Mouse (Mus musculus) left cerebral cortex, adult 2 months (tissue): Measurements from ENCODE around the gene Cabp2. TPM values are rescaled to one million over a fixed set of nuclear protein-coding genes. Genes with fewer than 3 reads are reported as not detected.
"Not testable (repeated sequence)": the region's sequence is repeated elsewhere in the genome, so short reads cannot be mapped to it uniquely, and the experiment has no call there.

ENCODE experiments used
- DNase-seq, 2 experiments: peaks; one replicate each; pipeline ENCODE4 v3.0.0; 2021 to 2022; ENCODE audit warnings: low spot score in 2 of 2, mixed read lengths in 1 of 2; ENCODE audit errors: extremely low spot score in 1 of 2
- H3K27ac ChIP-seq: fragments of 200-600 bp; 2 replicates; pipeline ENCODE4 v1.8.1; 2022
- H3K4me3 ChIP-seq: fragments of 200-600 bp; 2 replicates; pipeline ENCODE4 v1.8.1; 2022
- CTCF ChIP-seq: fragments of 200-600 bp; IDR thresholded peaks from 2 replicates; pipeline ENCODE4 v1.8.1; 2022; ENCODE audit warnings: antibody characterized with exemption, mild to moderate bottlenecking, moderate library complexity
- intact Hi-C: fragments of 180-260 bp; cut with DNase I; formaldehyde crosslinking; loops from one replicate; pipeline ENCODE4 v1.15.1; 2025
- total RNA-seq, 2 experiments: library from RNA; stranded (reverse); gene quantifications; 2 replicates each; pipeline ENCODE4 v1.2.3; 2021

The Cabp2 gene
- total RNA-seq, 2 experiments from 2014 or later, result not detected

- not testable (repeated sequence) for DNase-seq, H3K27ac ChIP-seq, H3K4me3 ChIP-seq
- TF ChIP-seq CTCF, result peak; percentile 54; the same call in 1 of the 2 replicates
- intact Hi-C loops, result loop anchor here (5.0 kb wide), 1 partner anchor 119 kb away; no protein-coding TSS in a partner anchor
Observed at GRCm38 (mm10) chr19:4135963-4136345, 54.6 kb downstream of the Cabp2 start.

- intact Hi-C loops, result loop anchor here (5.0 kb wide), 1 partner anchor 119 kb away; no protein-coding TSS in a partner anchor
- no peak for DNase-seq
Observed at GRCm38 (mm10) chr19:4136463-4136862, 55.1 kb downstream of the Cabp2 start.

More at GRCm38 (mm10) chr19:4136463-4136862, 55.1 kb downstream of the Cabp2 start:
- no peak overlapping the region for H3K4me3 ChIP-seq
- no peak for TF ChIP-seq CTCF
- no peak overlapping the region for H3K27ac ChIP-seq

Other genes starting within 250 kb of the Cabp2 start
- 100 to 1,000 TPM in 1 of 2 experiments, 10 to 100 TPM in 1; 96.7 to 120 TPM for gene Chka, start 229.8 kb upstream of the Cabp2 start, total RNA-seq
- 10 to 100 TPM; 14.9 to 20.1 TPM for gene Tcirg1, start 174.4 kb upstream of the Cabp2 start, total RNA-seq
- 100 to 1,000 TPM; 129 to 133 TPM for gene Ndufs8, start 168.8 kb upstream of the Cabp2 start, total RNA-seq
- gene Aldh3b1, start 151.8 kb upstream of the Cabp2 start, total RNA-seq, result 1 to 10 TPM; 2.3 to 3.3 TPM
- gene Unc93b1, start 146.4 kb upstream of the Cabp2 start, total RNA-seq, result 10 to 100 TPM; 12.9 to 16.3 TPM
- gene Aldh3b3, start 122.9 kb upstream of the Cabp2 start, total RNA-seq, result under 1 TPM in 1 of 2 experiments, not detected in 1; 0.11 TPM
- gene Aldh3b2, start 109.2 kb upstream of the Cabp2 start, total RNA-seq, result 1 to 10 TPM in 1 of 2 experiments, under 1 TPM in 1; 0.93 to 1.5 TPM
- 1 to 10 TPM; 3.3 to 4.1 TPM for gene Acy3, start 95.0 kb upstream of the Cabp2 start, total RNA-seq
- not detected for gene Tbx10, start 88.8 kb upstream of the Cabp2 start, total RNA-seq
- 10 to 100 TPM in 1 of 2 experiments, 1 to 10 TPM in 1; 8.3 to 10.2 TPM for gene Nudt8, start 81.0 kb upstream of the Cabp2 start, total RNA-seq
- 1 to 10 TPM; 1.8 TPM for gene Gm49405, start 81.0 kb upstream of the Cabp2 start, total RNA-seq
- gene Doc2g, start 78.3 kb upstream of the Cabp2 start, total RNA-seq, result 1 to 10 TPM; 4.8 to 5.9 TPM
- 100 to 1,000 TPM; 242 to 257 TPM for gene Ndufv1, start 68.8 kb upstream of the Cabp2 start, total RNA-seq
- 100 to 1,000 TPM; 299 to 324 TPM for gene Gstp1, start 43.6 kb upstream of the Cabp2 start, total RNA-seq
- 10 to 100 TPM; 39.5 to 52.8 TPM for gene Gstp2, start 35.6 kb upstream of the Cabp2 start, total RNA-seq
- not detected for gene Gstp3, start 22.0 kb upstream of the Cabp2 start, total RNA-seq
- 10 to 100 TPM; 28.4 to 32.5 TPM for gene Cdk2ap2, start 15.6 kb downstream of the Cabp2 start, total RNA-seq
- gene Pitpnm1, start 18.4 kb downstream of the Cabp2 start, total RNA-seq, result 100 to 1,000 TPM; 217 to 229 TPM
- 100 to 1,000 TPM; 118 to 125 TPM for gene Aip, start 44.3 kb downstream of the Cabp2 start, total RNA-seq
- not detected for gene Gpr152, start 58.2 kb downstream of the Cabp2 start, total RNA-seq
- under 1 TPM in 1 of 2 experiments, not detected in 1; 0.26 TPM for gene Cabp4, start 62.5 kb downstream of the Cabp2 start, total RNA-seq
- 10 to 100 TPM; 72.6 to 82.2 TPM for gene Coro1b, start 67.0 kb downstream of the Cabp2 start, total RNA-seq
- gene Ptprcap, start 72.0 kb downstream of the Cabp2 start, total RNA-seq, result 1 to 10 TPM; 1.2 to 1.7 TPM
- 10 to 100 TPM; 34.0 to 46.8 TPM for gene Rps6kb2, start 81.8 kb downstream of the Cabp2 start, total RNA-seq
- 1 to 10 TPM; 6.9 to 7.3 TPM for gene Carns1, start 93.9 kb downstream of the Cabp2 start, total RNA-seq
- gene Tbc1d10c, start 109.7 kb downstream of the Cabp2 start, total RNA-seq, result 1 to 10 TPM; 1.4 to 1.5 TPM
- 100 to 1,000 TPM; 293 to 306 TPM for gene Ppp1ca, start 110.5 kb downstream of the Cabp2 start, total RNA-seq
- 10 to 100 TPM in 1 of 2 experiments, 1 to 10 TPM in 1; 8.7 to 10.1 TPM for gene Rad9a, start 120.1 kb downstream of the Cabp2 start, total RNA-seq
- gene Clcf1, start 132.7 kb downstream of the Cabp2 start, total RNA-seq, result 1 to 10 TPM; 1.3 to 2.1 TPM
- gene AC109138.7, start 132.8 kb downstream of the Cabp2 start, total RNA-seq, result not detected
- gene Pold4, start 150.3 kb downstream of the Cabp2 start, total RNA-seq, result 10 to 100 TPM; 15.4 to 17.6 TPM
- gene Ssh3, start 187.6 kb downstream of the Cabp2 start, total RNA-seq, result 10 to 100 TPM; 60.9 to 72.6 TPM
- gene Ankrd13d, start 201.6 kb downstream of the Cabp2 start, total RNA-seq, result 10 to 100 TPM; 68.7 to 75.0 TPM
- 100 to 1,000 TPM; 236 to 248 TPM for gene Grk2, start 224.6 kb downstream of the Cabp2 start, total RNA-seq